Mouse (Mus musculus) thymus, adult 2 months (tissue): ENCODE measurements around the gene Hhat. TPM values are rescaled to one million over a fixed set of nuclear protein-coding genes. Genes with fewer than 3 reads are reported as not detected.
A peak's percentile ranks its signal among the peaks of the same experiment; 100 is the strongest.

ENCODE experiments used
- DNase-seq: peaks from one replicate; pipeline ENCODE4 v3.0.0; 2021
- H3K27ac ChIP-seq: fragments of 200-500 bp; 2 replicates; pipeline ENCODE4 v1.5.1; 2012; ENCODE audit warnings: low read length, control low read depth; ENCODE audit not compliant: control insufficient read depth, insufficient read depth
- H3K27me3 ChIP-seq: fragments of 200-500 bp; 2 replicates; pipeline ENCODE4 v1.6.1; 2012; ENCODE audit warnings: mild to moderate bottlenecking, low read length, moderate library complexity, mixed read lengths; ENCODE audit not compliant: control insufficient read depth, insufficient read depth
- H3K36me3 ChIP-seq: fragments of 200-500 bp; 2 replicates; pipeline ENCODE4 v1.6.1; 2012; ENCODE audit warnings: mild to moderate bottlenecking, low read length, moderate library complexity; ENCODE audit not compliant: control insufficient read depth, insufficient read depth
- H3K4me1 ChIP-seq: fragments of 200-500 bp; replicated peaks from 2 replicates; pipeline ENCODE4 v1.6.1; 2012; ENCODE audit warnings: low read length; ENCODE audit not compliant: control insufficient read depth, insufficient read depth
- H3K4me3 ChIP-seq: fragments of 200-500 bp; 2 replicates; pipeline ENCODE4 v1.5.1; 2012; ENCODE audit warnings: mild to moderate bottlenecking, low read length, control low read depth, moderate library complexity; ENCODE audit not compliant: control insufficient read depth, insufficient read depth
- CTCF ChIP-seq: fragments of 200-500 bp; IDR thresholded peaks from 2 replicates; pipeline ENCODE4 v1.5.1; 2012; ENCODE audit warnings: mild to moderate bottlenecking, control low read depth, low read length, moderate library complexity, borderline replicate concordance; ENCODE audit not compliant: control insufficient read depth, poor library complexity, insufficient read depth; ENCODE audit errors: extremely low read depth
- POLR2A ChIP-seq: fragments of 200-500 bp; IDR thresholded peaks from 2 replicates; pipeline ENCODE4 v1.6.1; 2012; ENCODE audit warnings: mild to moderate bottlenecking, low read length, control low read depth, moderate library complexity; ENCODE audit not compliant: control insufficient read depth, poor library complexity, insufficient read depth; ENCODE audit errors: extremely low read depth
- WGBS: fragments of 180-500 bp; shearing (Covaris S2); methylation state at CpG from one replicate; pipeline ENCODE4 v1.1.7; 2018; 5-methylcytosine and 5-hydroxymethylcytosine counted together
- polyA plus RNA-seq: library from polyadenylated mRNA; depleted of rRNA; stranded (reverse); fragments of >200 nt; gene quantifications from 2 replicates; pipeline ENCODE4 v1.2.3, GENCODE M21; 2012

Gene Hhat
- polyA plus RNA-seq, 1 experiment = 5.8 TPM

DNA sequence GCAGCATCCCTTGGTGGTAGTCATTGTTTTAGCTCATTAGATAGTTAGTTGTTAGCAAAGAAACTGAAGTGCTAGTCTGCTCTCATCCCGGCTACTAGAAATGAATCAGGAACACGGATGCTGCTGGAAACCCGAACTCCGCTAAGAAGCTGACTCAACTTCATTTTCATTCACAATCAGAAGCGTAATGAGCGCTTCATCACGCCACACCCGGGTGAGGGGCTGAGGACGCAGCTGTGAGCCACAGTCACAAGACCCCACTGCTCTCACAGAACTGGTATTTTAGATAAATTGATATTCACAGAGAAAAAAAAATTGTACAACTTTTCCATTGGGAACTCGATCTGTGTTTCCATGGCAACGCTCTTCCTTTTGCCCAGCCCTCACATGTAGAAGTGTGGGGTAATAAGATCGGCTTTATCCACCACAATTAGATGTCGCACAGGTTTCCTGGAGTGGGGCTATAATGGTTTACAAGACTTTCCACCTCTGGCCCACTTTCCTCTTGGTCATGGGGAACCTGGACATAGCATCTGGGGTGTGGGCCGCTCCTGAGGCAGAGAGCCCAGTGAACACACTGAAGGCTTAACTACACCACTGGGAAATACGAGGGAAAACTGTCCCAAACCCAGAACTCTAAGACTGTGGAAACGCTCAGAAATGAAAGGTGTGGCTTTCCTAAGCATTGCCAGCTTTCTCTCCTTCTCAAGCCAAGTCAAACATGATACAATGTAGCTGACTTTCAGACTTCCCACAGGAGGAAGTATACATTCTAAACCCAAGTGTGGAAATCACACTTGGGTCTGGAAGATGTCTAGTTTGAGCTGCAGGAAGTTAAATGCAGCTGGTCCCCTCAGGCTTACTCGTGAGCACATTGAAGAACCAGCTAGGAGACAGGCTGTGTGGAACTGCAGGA, 14.3 kb upstream of the Hhat start:
- H3K4me3 ChIP-seq = no peak overlapping the region
- DNase-seq = no peak
- no peaks in the 10 kb centered on the region for H3K4me1 ChIP-seq
- H3K27ac ChIP-seq = no peak overlapping the region
- H3K27me3 ChIP-seq = no peaks in the 10 kb centered on the region
- TF ChIP-seq POLR2A = no peak
- TF ChIP-seq CTCF = no peak
- H3K36me3 ChIP-seq = no peaks in the 10 kb centered on the region
- WGBS = 87% methylated on average over 17 of the region's 17 CpGs

DNA sequence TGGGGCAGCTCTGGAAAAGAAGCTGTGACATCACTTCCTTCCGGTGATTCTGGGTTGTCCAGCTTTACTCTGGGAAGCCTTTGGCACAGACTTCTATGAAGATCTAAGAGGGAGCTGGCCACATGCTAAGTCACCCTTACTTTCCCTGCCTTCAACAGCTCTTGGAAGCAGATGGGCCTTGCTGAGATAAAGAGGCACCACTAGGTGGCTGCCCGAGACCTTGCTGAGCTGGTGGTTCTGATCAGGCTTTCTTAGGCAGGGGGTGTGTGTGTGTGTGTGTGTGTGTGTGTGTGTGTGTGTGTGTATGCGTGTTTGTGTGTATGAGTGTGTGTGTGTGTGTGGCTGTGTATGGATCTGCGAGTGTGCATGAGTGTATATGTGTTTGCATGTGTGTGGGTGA, 13.4 kb upstream of the Hhat start:
- Histone ChIP-seq H3K27ac (no peak overlapping the region), H3K36me3 (no peaks in the 10 kb centered on the region), H3K4me1 (no peaks in the 10 kb centered on the region), H3K4me3 (no peak overlapping the region), H3K27me3 (no peaks in the 10 kb centered on the region)
- WGBS = 51% methylated on average over 4 of the region's 4 CpGs
- TF ChIP-seq CTCF (peak; percentile 41; the same call in 1 of the 2 replicates), POLR2A (no peak)
- DNase-seq = no peak

DNA sequence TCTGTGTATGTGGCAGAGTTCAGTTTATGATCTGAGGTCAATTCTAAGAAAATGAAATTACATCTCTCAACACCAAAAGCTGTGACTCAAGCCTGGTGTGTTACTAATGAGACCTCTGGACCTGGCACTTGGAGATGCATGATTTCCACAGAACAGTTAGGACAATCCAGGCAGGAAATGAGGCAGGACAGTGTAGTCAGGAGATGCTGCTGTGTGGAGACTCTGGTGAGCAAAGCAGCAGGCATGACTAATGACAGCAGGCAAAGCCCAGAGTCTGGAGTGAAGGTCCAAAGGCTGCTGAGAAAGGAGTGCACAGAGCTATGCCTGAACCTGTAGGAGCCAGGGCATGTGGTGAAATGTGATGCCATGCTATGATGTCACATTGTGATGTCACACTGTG, 10.2 kb upstream of the Hhat start:
- Histone ChIP-seq H3K4me3 (no peak overlapping the region), H3K4me1 (peaks cover 9% of the 10 kb centered on the region)

DNA sequence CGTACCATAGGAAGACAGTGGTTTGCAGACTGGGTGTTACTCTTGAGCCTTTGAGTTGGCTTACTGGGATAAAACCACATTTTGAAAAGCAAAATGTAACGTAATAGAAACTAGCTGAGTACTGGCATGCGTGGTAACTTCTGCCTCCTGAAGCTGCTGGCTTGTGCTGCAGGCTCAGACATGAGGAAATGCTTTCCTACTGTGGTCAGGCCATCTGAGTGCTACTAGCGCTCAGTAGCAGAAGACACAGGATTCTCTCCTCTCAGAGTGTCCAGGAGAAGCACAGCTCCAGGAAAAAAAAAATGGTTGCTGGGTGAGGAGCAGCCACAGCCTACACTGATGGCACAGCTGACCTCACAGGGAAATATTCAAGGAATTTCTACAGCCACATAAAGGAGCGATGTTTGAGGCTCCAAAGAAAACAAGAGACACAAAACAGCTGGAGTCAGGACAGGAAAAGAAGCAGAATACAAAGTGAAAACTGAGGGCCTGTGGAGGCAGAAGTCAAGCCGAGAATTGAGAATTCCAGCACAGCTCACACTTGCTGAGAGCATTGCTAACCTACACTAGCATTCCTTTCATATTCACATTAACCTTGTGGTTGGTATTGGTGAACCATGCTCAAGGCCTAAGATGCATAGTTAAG, 8.0 kb upstream of the Hhat start:
- no peak for DNase-seq
- Histone ChIP-seq H3K4me3 (no peak overlapping the region), H3K36me3 (no peaks in the 10 kb centered on the region), H3K27ac (no peak overlapping the region), H3K4me1 (peaks cover 9% of the 10 kb centered on the region), H3K27me3 (no peaks in the 10 kb centered on the region)
- 18% methylated on average over 6 of the region's 6 CpGs for WGBS
- TF ChIP-seq POLR2A (no peak), CTCF (no peak)

More for the DNA sequence above, 10.2 kb upstream of the Hhat start:
- no peaks in the 10 kb centered on the region for H3K27me3 ChIP-seq
- DNase-seq = no peak
- no peak overlapping the region for H3K27ac ChIP-seq
- no peaks in the 10 kb centered on the region for H3K36me3 ChIP-seq
- no peak for TF ChIP-seq POLR2A
- TF ChIP-seq CTCF = no peak

DNA sequence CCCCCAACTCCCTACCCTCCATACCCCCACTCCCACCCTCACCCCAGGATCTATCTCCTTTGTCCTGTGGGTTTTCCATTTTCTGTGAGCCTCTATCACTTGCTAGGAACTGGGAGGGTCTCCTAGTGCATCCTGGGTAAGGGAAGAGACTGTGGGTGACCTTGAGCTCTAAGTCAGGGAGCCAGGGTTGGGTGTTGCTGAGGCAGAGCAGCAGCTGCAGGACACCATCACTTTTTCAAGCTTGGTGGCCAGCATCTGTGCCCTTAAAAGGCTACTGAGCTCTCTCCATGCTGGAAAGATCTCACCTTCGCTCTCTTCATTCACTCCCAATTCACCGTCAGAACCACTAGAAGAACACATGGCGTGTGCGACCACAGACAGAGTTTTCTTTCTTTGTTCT, 7.2 kb upstream of the Hhat start:
- 17% methylated on average over 4 of the region's 4 CpGs for WGBS
- H3K36me3 ChIP-seq = no peaks in the 10 kb centered on the region
- no peaks in the 10 kb centered on the region for H3K27me3 ChIP-seq
- no peak for TF ChIP-seq POLR2A
- TF ChIP-seq CTCF = no peak
- H3K27ac ChIP-seq = no peak overlapping the region
- DNase-seq = no peak
- H3K4me3 ChIP-seq = no peak overlapping the region
- H3K4me1 ChIP-seq = peaks cover 9% of the 10 kb centered on the region

DNA sequence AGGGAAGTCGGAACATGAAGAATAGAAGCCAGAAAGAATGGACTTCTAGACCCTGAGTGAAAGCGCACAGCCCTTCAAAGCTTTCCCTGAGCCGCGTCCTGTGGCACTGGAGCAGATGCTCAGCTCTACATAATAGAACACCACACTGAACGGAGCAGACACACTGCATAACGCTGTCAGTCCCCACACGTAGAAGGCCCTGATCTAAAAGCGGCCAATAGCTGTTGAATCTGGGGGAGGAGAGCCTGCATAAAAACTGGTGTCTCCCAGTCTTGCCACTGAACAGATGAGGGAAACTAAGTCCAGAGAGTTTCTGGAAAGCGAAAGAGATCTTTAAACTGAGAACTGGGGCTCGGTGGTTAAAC, 911 bp downstream of the Hhat start:
- Histone ChIP-seq H3K4me3 (peak overlapping the region; percentile 86), H3K36me3 (no peaks in the 10 kb centered on the region), H3K27ac (peak overlapping the region; percentile 48), H3K4me1 (peaks cover 11% of the 10 kb centered on the region), H3K27me3 (no peaks in the 10 kb centered on the region)
- 17% methylated on average over 10 of the region's 10 CpGs for WGBS
- TF ChIP-seq POLR2A (no peak; the same call in 1 of the 2 replicates), CTCF (no peak; the same call in 1 of the 2 replicates)
- DNase-seq = peak; percentile 22
